Mouse (Mus musculus) ES-Bruce4 (cell line): Measurements from ENCODE around the gene Ptpn9.

Experiments used
- CTCF ChIP-seq: IDR thresholded peaks from one replicate; pipeline ENCODE4 v1.8.1; 2011; ENCODE audit warnings: low read depth, low read length
- EP300 ChIP-seq: IDR thresholded peaks from 2 replicates; pipeline ENCODE4 v1.6.1; 2011; ENCODE audit warnings: low read depth, low read length; ENCODE audit not compliant: insufficient read depth
- POLR2A ChIP-seq: IDR thresholded peaks from one replicate; pipeline ENCODE4 v1.8.1; 2011; ENCODE audit warnings: low read length; ENCODE audit not compliant: insufficient read depth

GRCm38 (mm10) chr9:57014766-57015165 lies 20.0 kb downstream of the Ptpn9 start:
- no peak for TF ChIP-seq CTCF
- TF ChIP-seq POLR2A: no peak
- TF ChIP-seq EP300: no peak
